8 mouse cellular contexts compared by ENCODE assay signal in genomic region chr6:54507002-54507401, GRCm38 (mm10). TPM values are rescaled to one million over a fixed set of nuclear protein-coding genes. Genes with fewer than 3 reads are reported as not detected.
DNase-seq lines count a peak whose midpoint lies in the region; ATAC-seq and TF ChIP-seq lines count a peak whose summit lies in the region.
"Had no signal": no experiment of that assay in that cellular context is flagged by ENCODE, and none has a peak within 500 bp of the region (broad histone marks: within the 10 kb centered on the region; RNA-seq: fewer than 3 reads in every experiment).

No protein-coding gene starts in this region.

- no peak for TF ChIP-seq POLR2A in thymus, adult 2 months (IDR thresholded peaks at IDR 0.05; ENCODE audit: control insufficient read depth, extremely low read depth, insufficient read depth, low read length, poor library complexity)
- no peak for TF ChIP-seq POLR2A in cerebellum, adult 2 months (IDR thresholded peaks at IDR 0.05; ENCODE audit: borderline replicate concordance, insufficient read depth, low read length)

- peak; percentile 15 for DNase-seq in thymus, postnatal 0 days (ENCODE audit: low spot score)
- no peak for DNase-seq in thymus, adult 2 months
- peak; percentile 71 to 75 for DNase-seq in cerebellum, adult 2 months
- peak; percentile 88 for DNase-seq in kidney, postnatal 0 days (ENCODE audit: low spot score)
- peak; percentile 75 for DNase-seq in lung, postnatal 36 days
- peak; percentile 72 for DNase-seq in testis, postnatal 10 days (ENCODE audit: low spot score)
- DNase-seq: liver, embryonic 13.5 days had no signal

- 48% methylated on average over 8 of the region's 8 CpGs for WGBS in thymus, adult 2 months
- WGBS in cerebellum, adult 2 months: 24% methylated on average over 8 of the region's 8 CpGs
- WGBS in forebrain, embryonic 16.5 days: 39% methylated on average over 8 of the region's 8 CpGs
- WGBS in kidney, postnatal 0 days: 34% methylated on average over 8 of the region's 8 CpGs

- H3K4me1 ChIP-seq in thymus, adult 2 months (replicated peaks; ENCODE audit: control insufficient read depth, insufficient read depth, low read length): no peaks in the 10 kb centered on the region
- H3K4me1 ChIP-seq in cerebellum, adult 2 months (ENCODE audit: control insufficient read depth, insufficient read depth, low read length): peaks cover 24% of the 10 kb centered on the region
- peaks cover 13% of the 10 kb centered on the region for H3K4me1 ChIP-seq in forebrain, embryonic 16.5 days (replicated peaks; ENCODE audit: control insufficient read depth, insufficient read depth, low read length)
- H3K4me1 ChIP-seq in kidney, postnatal 0 days (replicated peaks; ENCODE audit: insufficient read depth, low read length): no peaks in the 10 kb centered on the region
- H3K4me1 ChIP-seq: liver, embryonic 13.5 days had no signal

- no peak for TF ChIP-seq CTCF in thymus, adult 2 months (IDR thresholded peaks at IDR 0.05; ENCODE audit: borderline replicate concordance, control insufficient read depth, extremely low read depth, insufficient read depth, low read length, poor library complexity)
- TF ChIP-seq CTCF in cerebellum, adult 2 months (IDR thresholded peaks at IDR 0.05; ENCODE audit: borderline replicate concordance, insufficient read depth, low read depth, low read length): peak; percentile 77
- TF ChIP-seq CTCF in kidney, postnatal 0 days (IDR thresholded peaks at IDR 0.05; ENCODE audit: low read depth): peak; percentile 83

- H3K9me3 ChIP-seq in forebrain, embryonic 16.5 days (ENCODE audit: control insufficient read depth, low read length): no peaks in the 10 kb centered on the region
- no peaks in the 10 kb centered on the region for H3K9me3 ChIP-seq in kidney, postnatal 0 days (replicated peaks; ENCODE audit: low read length)
- H3K9me3 ChIP-seq: liver, embryonic 13.5 days had no signal

- no peak overlapping the region for H3K9ac ChIP-seq in forebrain, embryonic 16.5 days (replicated peaks; ENCODE audit: low read depth, low read length)
- no peak overlapping the region for H3K9ac ChIP-seq in kidney, postnatal 0 days (ENCODE audit: low read depth, low read length)
- H3K9ac ChIP-seq: liver, embryonic 13.5 days had no signal

- peak; percentile 42; the same call in 1 of the 2 replicates for ATAC-seq in forebrain, embryonic 16.5 days
- ATAC-seq in kidney, postnatal 0 days (replicated peaks; ENCODE audit: low FRiP score, low read depth): no peak

- H3K27me3 ChIP-seq in thymus, adult 2 months (ENCODE audit: control insufficient read depth, insufficient read depth, low read length): no peaks in the 10 kb centered on the region
- H3K27me3 ChIP-seq in cerebellum, adult 2 months (ENCODE audit: control insufficient read depth, insufficient read depth, low read length): no peaks in the 10 kb centered on the region
- no peaks in the 10 kb centered on the region for H3K27me3 ChIP-seq in forebrain, embryonic 16.5 days (replicated peaks; ENCODE audit: control insufficient read depth, insufficient read depth, low read length)
- H3K27me3 ChIP-seq in kidney, postnatal 0 days (ENCODE audit: insufficient read depth, low read length): no peaks in the 10 kb centered on the region
- H3K27me3 ChIP-seq: liver, embryonic 13.5 days had no signal

- H3K4me3 ChIP-seq in thymus, adult 2 months (ENCODE audit: control insufficient read depth, insufficient read depth, low read length): no peak overlapping the region
- H3K4me3 ChIP-seq in cerebellum, adult 2 months (replicated peaks; ENCODE audit: insufficient read depth, low read depth, low read length): no peak overlapping the region
- no peak overlapping the region for H3K4me3 ChIP-seq in forebrain, embryonic 16.5 days (replicated peaks; ENCODE audit: low read length)
- no peak overlapping the region for H3K4me3 ChIP-seq in kidney, postnatal 0 days (replicated peaks; ENCODE audit: low read depth, low read length)
- H3K4me3 ChIP-seq: liver, embryonic 13.5 days had no signal

- no peak overlapping the region for H3K4me2 ChIP-seq in forebrain, embryonic 16.5 days (ENCODE audit: low read length)
- H3K4me2 ChIP-seq in kidney, postnatal 0 days (ENCODE audit: low read length): no peak overlapping the region
- H3K4me2 ChIP-seq: liver, embryonic 13.5 days had no signal

- H3K36me3 ChIP-seq in thymus, adult 2 months (ENCODE audit: control insufficient read depth, insufficient read depth, low read length): no peaks in the 10 kb centered on the region
- H3K36me3 ChIP-seq in forebrain, embryonic 16.5 days (ENCODE audit: control insufficient read depth, insufficient read depth): peaks cover 6% of the 10 kb centered on the region
- H3K36me3 ChIP-seq in kidney, postnatal 0 days (ENCODE audit: insufficient read depth, low read length): no peaks in the 10 kb centered on the region
- H3K36me3 ChIP-seq: liver, embryonic 13.5 days had no signal

- no peak overlapping the region for H3K27ac ChIP-seq in thymus, adult 2 months (ENCODE audit: control insufficient read depth, insufficient read depth, low read length)
- H3K27ac ChIP-seq in cerebellum, adult 2 months (ENCODE audit: insufficient read depth, low read length): no peak overlapping the region
- H3K27ac ChIP-seq in forebrain, embryonic 16.5 days (ENCODE audit: low read length): no peak overlapping the region
- H3K27ac ChIP-seq in kidney, postnatal 0 days: no peak overlapping the region
- H3K27ac ChIP-seq: liver, embryonic 13.5 days had no signal

RNA-seq across cellular contexts. Expression of gene Scrn1, which starts 59.3 kb away (rescaled TPM):
- 0.94 and 0.98 TPM in 2 replicates for polyA plus RNA-seq in thymus, postnatal 0 days (2015; fragmentation: Nextera tagmentation; extraction: Ambion mirVana)
- 0.17 and 0.55 TPM in 2 replicates for polyA plus RNA-seq in thymus, adult 2 months (2012; rRNA removed)
- 132 and 145 TPM in 2 replicates for polyA plus RNA-seq in cerebellum, adult 2 months (2012; rRNA removed)
- 148 and 168 TPM in 2 replicates for polyA plus RNA-seq in forebrain, embryonic 16.5 days (2015; fragmentation: Nextera tagmentation; extraction: Ambion mirVana)
- 7.0 and 8.2 TPM in 2 replicates for polyA plus RNA-seq in kidney, postnatal 0 days (2015; fragmentation: Nextera tagmentation; extraction: Ambion mirVana)

Comparison
In these comparisons a context has a peak if more than half of its experiments do, and no peak if none do; other contexts are left out.
1. RNA of gene Scrn1, which starts 59.3 kb away (polyA plus RNA-seq): 148 to 168 TPM in forebrain, embryonic 16.5 days and 132 to 145 TPM in cerebellum, adult 2 months; 7.0 to 8.2 TPM in kidney, postnatal 0 days, 0.94 to 0.98 TPM in thymus, postnatal 0 days and 0.17 to 0.55 TPM in thymus, adult 2 months; every median in the first group is over 10 times any median in the second.